Mouse (Mus musculus): ENCODE measurements at regions not wholly inside any gene's neighbourhood (a gene's known extent, or its start where the extent isn't known, plus 50 kb on each side); places are given as distances from the start of the nearest gene placed in this dataset.

GRCm38 (mm10) chr10:54601993-54602392 lies 525.6 kb upstream of the Man1a start:
- no peak overlapping the region for H3K4me2 ChIP-seq (ENCODE audit: low read length)
- DNase-seq (ENCODE audit: low spot score), result peak; percentile 39
- H3K27ac ChIP-seq (ENCODE audit: low read depth, low read length), result no peak overlapping the region
- 29% methylated on average over 2 of the region's 2 CpGs for WGBS
- no peaks in the 10 kb centered on the region for H3K27me3 ChIP-seq (replicated peaks; ENCODE audit: control insufficient read depth, insufficient read depth, low read length)
- H3K4me1 ChIP-seq (ENCODE audit: control insufficient read depth, insufficient read depth, low read length), result no peaks in the 10 kb centered on the region
- H3K9me3 ChIP-seq (replicated peaks; ENCODE audit: control insufficient read depth, low read length), result no peaks in the 10 kb centered on the region
- no peak overlapping the region for H3K9ac ChIP-seq (ENCODE audit: low read length)
- peak; percentile 50 for ATAC-seq
- no peaks in the 10 kb centered on the region for H3K36me3 ChIP-seq (ENCODE audit: control insufficient read depth, insufficient read depth, low read length)
- no peak overlapping the region for H3K4me3 ChIP-seq (ENCODE audit: low read depth, low read length)

GRCm38 (mm10) chr10:54595072-54595471 lies 518.7 kb upstream of the Man1a start:
- Histone ChIP-seq H3K27me3 (replicated peaks; ENCODE audit: control insufficient read depth, insufficient read depth, low read length) (no peaks in the 10 kb centered on the region), H3K36me3 (ENCODE audit: control insufficient read depth, insufficient read depth, low read length) (no peaks in the 10 kb centered on the region), H3K4me2 (ENCODE audit: low read length) (no peak overlapping the region), H3K27ac (ENCODE audit: low read depth, low read length) (no peak overlapping the region), H3K4me3 (ENCODE audit: low read depth, low read length) (no peak overlapping the region), H3K4me1 (ENCODE audit: control insufficient read depth, insufficient read depth, low read length) (no peaks in the 10 kb centered on the region), H3K9ac (ENCODE audit: low read length) (no peak overlapping the region), H3K9me3 (replicated peaks; ENCODE audit: control insufficient read depth, low read length) (no peaks in the 10 kb centered on the region)
- ATAC-seq (no peak), DNase-seq (ENCODE audit: low spot score) (no peak)
- 84% methylated on average over 2 of the region's 2 CpGs for WGBS

- Histone ChIP-seq H3K27me3 (replicated peaks; ENCODE audit: control insufficient read depth, insufficient read depth, low read length) (no peaks in the 10 kb centered on the region), H3K36me3 (ENCODE audit: control insufficient read depth, insufficient read depth, low read length) (no peaks in the 10 kb centered on the region), H3K4me3 (ENCODE audit: low read depth, low read length) (no peak overlapping the region), H3K9me3 (replicated peaks; ENCODE audit: control insufficient read depth, low read length) (no peaks in the 10 kb centered on the region), H3K27ac (ENCODE audit: low read depth, low read length) (no peak overlapping the region), H3K4me2 (ENCODE audit: low read length) (no peak overlapping the region), H3K4me1 (ENCODE audit: control insufficient read depth, insufficient read depth, low read length) (no peaks in the 10 kb centered on the region), H3K9ac (ENCODE audit: low read length) (no peak overlapping the region)
- ATAC-seq, result peak; percentile 60
- WGBS, result 68% methylated on average over 4 of the region's 4 CpGs
- DNase-seq (ENCODE audit: low spot score), result peak; percentile 44
Observed at GRCm38 (mm10) chr10:54558636-54559035, 482.2 kb upstream of the Man1a start.

- Histone ChIP-seq H3K4me1 (ENCODE audit: control insufficient read depth, insufficient read depth, low read length) (no peaks in the 10 kb centered on the region), H3K4me3 (ENCODE audit: low read depth, low read length) (no peak overlapping the region), H3K36me3 (ENCODE audit: control insufficient read depth, insufficient read depth, low read length) (no peaks in the 10 kb centered on the region), H3K27me3 (replicated peaks; ENCODE audit: control insufficient read depth, insufficient read depth, low read length) (no peaks in the 10 kb centered on the region), H3K4me2 (ENCODE audit: low read length) (no peak overlapping the region), H3K9me3 (replicated peaks; ENCODE audit: control insufficient read depth, low read length) (no peaks in the 10 kb centered on the region), H3K27ac (ENCODE audit: low read depth, low read length) (no peak overlapping the region), H3K9ac (ENCODE audit: low read length) (no peak overlapping the region)
- 68% methylated on average over 6 of the region's 6 CpGs for WGBS
- ATAC-seq (peak; percentile 30; the same call in 1 of the 2 replicates), DNase-seq (ENCODE audit: low spot score) (peak; percentile 27)
Observed at GRCm38 (mm10) chr10:54551734-54552397, 475.5 kb upstream of the Man1a start.

- Histone ChIP-seq H3K27me3 (replicated peaks; ENCODE audit: control insufficient read depth, insufficient read depth, low read length) (no peaks in the 10 kb centered on the region), H3K4me3 (ENCODE audit: low read depth, low read length) (no peak overlapping the region), H3K9ac (ENCODE audit: low read length) (no peak overlapping the region), H3K27ac (ENCODE audit: low read depth, low read length) (no peak overlapping the region), H3K9me3 (replicated peaks; ENCODE audit: control insufficient read depth, low read length) (no peaks in the 10 kb centered on the region), H3K36me3 (ENCODE audit: control insufficient read depth, insufficient read depth, low read length) (no peaks in the 10 kb centered on the region), H3K4me2 (ENCODE audit: low read length) (no peak overlapping the region), H3K4me1 (ENCODE audit: control insufficient read depth, insufficient read depth, low read length) (no peaks in the 10 kb centered on the region)
- DNase-seq (ENCODE audit: low spot score) (no peak), ATAC-seq (no peak; the same call in 1 of the 2 replicates)
- 84% methylated on average over 2 of the region's 2 CpGs for WGBS
Observed at GRCm38 (mm10) chr10:54550665-54551064, 474.3 kb upstream of the Man1a start.

- Histone ChIP-seq H3K4me1 (ENCODE audit: control insufficient read depth, insufficient read depth, low read length) (no peaks in the 10 kb centered on the region), H3K9ac (ENCODE audit: low read length) (no peak overlapping the region), H3K9me3 (replicated peaks; ENCODE audit: control insufficient read depth, low read length) (no peaks in the 10 kb centered on the region), H3K4me2 (ENCODE audit: low read length) (no peak overlapping the region), H3K4me3 (ENCODE audit: low read depth, low read length) (no peak overlapping the region), H3K27me3 (replicated peaks; ENCODE audit: control insufficient read depth, insufficient read depth, low read length) (no peaks in the 10 kb centered on the region), H3K27ac (ENCODE audit: low read depth, low read length) (no peak overlapping the region), H3K36me3 (ENCODE audit: control insufficient read depth, insufficient read depth, low read length) (no peaks in the 10 kb centered on the region)
- WGBS, result 80% methylated on average over 2 of the region's 2 CpGs
- ATAC-seq, result peak; percentile 87
- DNase-seq (ENCODE audit: low spot score), result peak; percentile 49
Observed at GRCm38 (mm10) chr10:54548977-54549376, 472.6 kb upstream of the Man1a start.

- no peak overlapping the region for H3K4me2 ChIP-seq (ENCODE audit: low read length)
- H3K9me3 ChIP-seq (replicated peaks; ENCODE audit: control insufficient read depth, low read length), result no peaks in the 10 kb centered on the region
- no peak overlapping the region for H3K9ac ChIP-seq (ENCODE audit: low read length)
- no peak overlapping the region for H3K4me3 ChIP-seq (ENCODE audit: low read depth, low read length)
- no peaks in the 10 kb centered on the region for H3K36me3 ChIP-seq (ENCODE audit: control insufficient read depth, insufficient read depth, low read length)
- H3K4me1 ChIP-seq (ENCODE audit: control insufficient read depth, insufficient read depth, low read length), result no peaks in the 10 kb centered on the region
- WGBS, result 63% methylated on average over 1 of the region's 1 CpGs
- H3K27ac ChIP-seq (ENCODE audit: low read depth, low read length), result no peak overlapping the region
- DNase-seq (ENCODE audit: low spot score) (no peak), ATAC-seq (peak; percentile 34; the same call in 1 of the 2 replicates)
- H3K27me3 ChIP-seq (replicated peaks; ENCODE audit: control insufficient read depth, insufficient read depth, low read length), result no peaks in the 10 kb centered on the region
Observed at GRCm38 (mm10) chr10:54548526-54548925, 472.1 kb upstream of the Man1a start.

GRCm38 (mm10) chr10:54532581-54532980 lies 456.2 kb upstream of the Man1a start:
- Histone ChIP-seq H3K9me3 (replicated peaks; ENCODE audit: control insufficient read depth, low read length) (no peaks in the 10 kb centered on the region; the same call in 1 of the 2 replicates), H3K4me3 (ENCODE audit: low read depth, low read length) (no peak overlapping the region), H3K27me3 (replicated peaks; ENCODE audit: control insufficient read depth, insufficient read depth, low read length) (no peaks in the 10 kb centered on the region), H3K4me1 (ENCODE audit: control insufficient read depth, insufficient read depth, low read length) (no peaks in the 10 kb centered on the region), H3K27ac (ENCODE audit: low read depth, low read length) (no peak overlapping the region), H3K4me2 (ENCODE audit: low read length) (no peak overlapping the region), H3K36me3 (ENCODE audit: control insufficient read depth, insufficient read depth, low read length) (no peaks in the 10 kb centered on the region), H3K9ac (ENCODE audit: low read length) (no peak overlapping the region)
- ATAC-seq (no peak), DNase-seq (ENCODE audit: low spot score) (no peak)
- 89% methylated on average over 7 of the region's 7 CpGs for WGBS

- no peaks in the 10 kb centered on the region for H3K36me3 ChIP-seq (ENCODE audit: control insufficient read depth, insufficient read depth, low read length)
- no peaks in the 10 kb centered on the region for H3K9me3 ChIP-seq (replicated peaks; ENCODE audit: control insufficient read depth, low read length)
- no peaks in the 10 kb centered on the region for H3K4me1 ChIP-seq (ENCODE audit: control insufficient read depth, insufficient read depth, low read length)
- no peak overlapping the region for H3K9ac ChIP-seq (ENCODE audit: low read length)
- DNase-seq (ENCODE audit: low spot score) (no peak), ATAC-seq (no peak)
- H3K4me3 ChIP-seq (ENCODE audit: low read depth, low read length), result no peak overlapping the region
- H3K4me2 ChIP-seq (ENCODE audit: low read length), result no peak overlapping the region
- H3K27ac ChIP-seq (ENCODE audit: low read depth, low read length), result no peak overlapping the region
- H3K27me3 ChIP-seq (replicated peaks; ENCODE audit: control insufficient read depth, insufficient read depth, low read length), result no peaks in the 10 kb centered on the region
Observed at GRCm38 (mm10) chr10:54510776-54511175, 434.4 kb upstream of the Man1a start.
